Mouse (Mus musculus) neural tube, embryonic 13.5 days (tissue): ENCODE results near the gene Prkag1. TPM values are rescaled to one million over a fixed set of nuclear protein-coding genes. Genes with fewer than 3 reads are reported as not detected.

Experiments used
- ATAC-seq: fragments of 200-750 bp; cut with Nextera tagmentation; 2 replicates; pipeline ENCODE4 v1.8.0; 2017; ENCODE audit warnings: low read depth, mild to moderate bottlenecking, moderate TSS enrichment, moderate library complexity
- H3K27ac ChIP-seq: fragments of 300-500 bp; sonication (generic); replicated peaks from 2 replicates; pipeline ENCODE4 v1.5.1; 2015; ENCODE audit warnings: moderate library complexity, mild to moderate bottlenecking, inconsistent platforms
- H3K27me3 ChIP-seq: fragments of 300-500 bp; sonication (generic); 2 replicates; pipeline ENCODE4 v1.6.1; 2015; ENCODE audit warnings: mild to moderate bottlenecking, inconsistent platforms
- H3K36me3 ChIP-seq: fragments of 300-500 bp; sonication (generic); 2 replicates; pipeline ENCODE4 v1.6.1; 2015; ENCODE audit warnings: mild to moderate bottlenecking, inconsistent platforms
- H3K4me1 ChIP-seq: fragments of 300-500 bp; sonication (generic); replicated peaks from 2 replicates; pipeline ENCODE4 v1.6.1; 2015; ENCODE audit warnings: inconsistent platforms
- H3K4me2 ChIP-seq: fragments of 300-500 bp; sonication (generic); 2 replicates; pipeline ENCODE4 v1.6.1; 2015; ENCODE audit warnings: inconsistent platforms, mild to moderate bottlenecking, moderate library complexity
- H3K4me3 ChIP-seq: fragments of 300-500 bp; sonication (generic); 2 replicates; pipeline ENCODE4 v1.5.1; 2015; ENCODE audit warnings: mild to moderate bottlenecking, inconsistent platforms
- H3K9ac ChIP-seq: fragments of 300-500 bp; sonication (generic); 2 replicates; pipeline ENCODE4 v1.6.1; 2015; ENCODE audit warnings: moderate library complexity, mild to moderate bottlenecking, inconsistent platforms
- H3K9me3 ChIP-seq: fragments of 300-500 bp; sonication (generic); 2 replicates; pipeline ENCODE4 v1.6.1; 2016; ENCODE audit warnings: inconsistent platforms
- WGBS: fragments of 180-500 bp; shearing (Covaris S2); methylation state at CpG from one replicate; pipeline ENCODE4 v1.1.7; 2015; 5-methylcytosine and 5-hydroxymethylcytosine counted together
- polyA plus RNA-seq: library from polyadenylated mRNA; unstranded; fragments of >200 nt; fragmentation: Nextera tagmentation; extraction: Ambion mirVana; gene quantifications from 2 replicates; pipeline ENCODE4 v1.2.1, GENCODE M21; 2015

Prkag1 gene
- polyA plus RNA-seq, 1 experiment from 2014 or later: 71.8 TPM

DNA sequence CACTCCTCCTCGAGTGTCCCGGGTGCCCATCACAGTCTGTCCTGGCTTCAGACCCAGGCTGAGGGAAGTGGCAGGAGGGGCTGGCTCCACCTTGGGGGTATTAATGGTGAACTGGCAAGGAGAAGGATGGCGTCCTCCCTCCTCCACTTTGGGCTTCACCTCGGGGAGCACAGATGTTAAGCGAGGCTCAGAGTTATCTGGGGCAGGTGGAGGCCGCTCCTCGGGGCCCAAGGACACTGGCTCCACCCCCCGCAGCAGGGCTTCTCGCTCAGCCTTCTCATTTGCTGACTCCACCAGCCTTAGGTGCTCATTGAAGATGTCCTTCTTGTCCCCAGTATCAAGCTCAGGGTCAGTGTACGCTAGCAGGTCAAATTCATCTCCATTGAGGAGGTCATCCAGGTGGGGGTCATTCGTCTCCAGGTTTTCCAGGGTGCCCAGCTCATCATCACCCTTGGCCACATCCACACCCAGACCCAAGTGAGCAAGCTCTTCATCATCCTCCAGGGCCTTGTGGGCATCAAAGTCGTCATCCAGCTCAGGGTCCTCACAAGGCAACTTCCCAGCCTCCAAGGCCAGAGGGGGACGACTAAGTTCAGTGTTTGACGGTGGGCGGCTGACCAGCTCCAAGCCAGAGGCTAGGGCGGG, 18.8 kb upstream of the Prkag1 start:
- Histone ChIP-seq H3K36me3 (peaks cover 100% of the 10 kb centered on the region), H3K27me3 (no peaks in the 10 kb centered on the region), H3K9me3 (no peaks in the 10 kb centered on the region), H3K9ac (no peak overlapping the region), H3K4me2 (no peak overlapping the region), H3K4me1 (no peaks in the 10 kb centered on the region), H3K27ac (no peak overlapping the region), H3K4me3 (no peak overlapping the region)
- WGBS: 92% methylated on average over 16 of the region's 16 CpGs
- no peak for ATAC-seq

DNA sequence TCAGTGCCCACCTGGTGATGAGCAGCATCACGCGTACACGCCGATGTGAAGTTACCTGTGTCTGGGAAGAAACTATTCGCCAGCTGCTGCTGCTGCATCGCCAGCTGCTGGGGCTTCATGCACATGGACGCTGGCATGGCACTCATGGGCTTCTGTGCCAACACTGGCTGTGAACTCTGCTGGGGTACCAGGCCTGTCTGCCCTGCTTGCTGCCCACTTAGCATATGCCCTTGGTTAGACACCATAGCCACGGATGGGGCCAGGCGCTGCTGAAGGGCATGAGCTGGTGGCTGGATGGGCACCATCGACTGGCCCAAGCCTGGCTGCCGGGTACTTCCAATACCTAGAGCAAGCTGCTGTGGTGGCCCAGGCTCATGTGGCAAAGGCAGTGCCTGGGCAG, 17.8 kb upstream of the Prkag1 start:
- no peak overlapping the region for H3K4me3 ChIP-seq
- H3K4me1 ChIP-seq: no peaks in the 10 kb centered on the region
- H3K9ac ChIP-seq: no peak overlapping the region
- 96% methylated on average over 11 of the region's 11 CpGs for WGBS
- H3K27ac ChIP-seq: no peak overlapping the region
- H3K9me3 ChIP-seq: no peaks in the 10 kb centered on the region
- H3K4me2 ChIP-seq: no peak overlapping the region
- no peaks in the 10 kb centered on the region for H3K27me3 ChIP-seq
- peaks cover 100% of the 10 kb centered on the region for H3K36me3 ChIP-seq
- ATAC-seq: no peak

DNA sequence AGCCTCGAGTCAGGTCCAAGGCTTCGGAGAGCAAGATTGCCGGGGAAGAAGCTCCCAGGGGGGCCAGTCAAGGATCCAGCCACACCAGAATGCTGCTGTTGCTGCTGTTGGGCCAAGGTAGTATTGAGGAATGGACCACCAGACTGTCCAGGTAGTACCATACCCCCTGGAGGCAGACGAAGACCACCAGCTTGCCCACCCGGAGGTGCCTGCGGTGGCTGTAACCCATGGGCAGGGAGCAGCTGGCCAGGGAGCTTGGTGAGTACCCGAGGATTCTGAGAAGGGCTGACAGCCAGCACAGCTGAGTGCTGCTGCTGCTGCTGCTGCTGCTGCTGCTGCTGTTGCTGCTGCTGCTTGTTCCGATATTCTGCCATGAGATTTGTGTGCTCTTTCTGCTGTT, 14.8 kb upstream of the Prkag1 start:
- Histone ChIP-seq H3K4me2 (no peak overlapping the region), H3K36me3 (peaks cover 100% of the 10 kb centered on the region), H3K27ac (no peak overlapping the region), H3K27me3 (no peaks in the 10 kb centered on the region), H3K4me1 (no peaks in the 10 kb centered on the region), H3K9me3 (no peaks in the 10 kb centered on the region), H3K9ac (no peak overlapping the region), H3K4me3 (no peak overlapping the region)
- no peak for ATAC-seq
- 86% methylated on average over 8 of the region's 8 CpGs for WGBS

DNA sequence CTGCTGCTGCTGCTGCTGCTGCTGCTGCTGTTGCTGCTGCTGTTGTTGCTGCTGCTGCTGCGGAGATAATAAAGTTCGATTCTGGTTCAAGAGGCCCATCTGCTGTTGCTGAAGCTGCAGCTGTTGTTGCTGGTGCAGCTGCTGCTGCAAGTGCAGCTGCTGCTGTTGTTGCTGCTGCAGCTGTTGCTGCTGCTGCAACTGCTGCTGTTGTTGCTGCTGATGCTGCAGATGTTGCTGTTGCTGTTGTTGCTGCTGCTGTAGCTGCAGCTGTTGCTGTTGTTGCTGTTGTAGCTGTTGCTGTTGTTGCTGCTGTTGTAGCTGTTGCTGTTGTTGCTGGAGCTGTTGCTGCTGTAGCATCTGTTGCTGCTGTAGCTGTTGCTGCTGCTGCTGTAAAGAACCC, 13.8 kb upstream of the Prkag1 start:
- H3K27ac ChIP-seq: no peak overlapping the region
- no peak for ATAC-seq
- 98% methylated on average over 2 of the region's 2 CpGs for WGBS
- H3K4me3 ChIP-seq: no peak overlapping the region
- no peak overlapping the region for H3K4me2 ChIP-seq
- no peak overlapping the region for H3K9ac ChIP-seq
- H3K9me3 ChIP-seq: no peaks in the 10 kb centered on the region
- H3K4me1 ChIP-seq: no peaks in the 10 kb centered on the region
- H3K36me3 ChIP-seq: peaks cover 100% of the 10 kb centered on the region
- H3K27me3 ChIP-seq: no peaks in the 10 kb centered on the region

DNA sequence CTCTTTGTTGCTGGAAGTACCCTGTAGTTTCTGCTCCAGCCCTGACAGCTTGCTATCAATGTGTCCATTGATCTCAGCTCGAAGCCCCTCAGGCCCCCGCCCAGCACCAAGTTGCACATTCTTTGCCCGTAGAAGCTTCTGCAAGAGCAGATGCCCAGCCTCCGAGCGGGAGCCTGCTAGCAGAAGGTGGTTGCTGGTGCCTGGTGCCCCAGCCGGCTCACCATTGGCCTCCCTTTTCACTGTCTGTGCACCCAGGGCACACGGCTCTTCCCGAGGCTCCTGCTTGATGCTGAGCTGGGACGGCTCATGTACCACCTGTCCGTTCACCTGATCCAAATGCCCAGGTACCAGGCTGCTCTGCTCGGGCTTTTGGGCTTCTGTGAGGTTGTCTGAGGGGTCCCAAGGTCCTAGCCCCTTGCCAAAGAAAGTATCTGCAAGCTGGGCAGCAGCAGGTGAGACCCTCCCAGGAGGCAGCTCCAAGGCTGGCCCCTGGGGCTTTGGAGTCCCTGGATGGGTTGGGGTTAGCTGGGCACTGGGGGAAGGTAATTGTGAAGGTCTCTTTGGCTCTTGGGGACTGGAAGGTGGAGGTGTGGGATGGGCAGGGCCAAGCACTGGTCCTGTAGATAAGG, 12.4 kb upstream of the Prkag1 start:
- no peak for ATAC-seq
- Histone ChIP-seq H3K9me3 (no peaks in the 10 kb centered on the region), H3K27ac (no peak overlapping the region), H3K4me1 (no peaks in the 10 kb centered on the region), H3K4me2 (no peak overlapping the region), H3K27me3 (no peaks in the 10 kb centered on the region), H3K36me3 (peaks cover 100% of the 10 kb centered on the region), H3K9ac (no peak overlapping the region), H3K4me3 (no peak overlapping the region)
- WGBS: 92% methylated on average over 11 of the region's 11 CpGs

DNA sequence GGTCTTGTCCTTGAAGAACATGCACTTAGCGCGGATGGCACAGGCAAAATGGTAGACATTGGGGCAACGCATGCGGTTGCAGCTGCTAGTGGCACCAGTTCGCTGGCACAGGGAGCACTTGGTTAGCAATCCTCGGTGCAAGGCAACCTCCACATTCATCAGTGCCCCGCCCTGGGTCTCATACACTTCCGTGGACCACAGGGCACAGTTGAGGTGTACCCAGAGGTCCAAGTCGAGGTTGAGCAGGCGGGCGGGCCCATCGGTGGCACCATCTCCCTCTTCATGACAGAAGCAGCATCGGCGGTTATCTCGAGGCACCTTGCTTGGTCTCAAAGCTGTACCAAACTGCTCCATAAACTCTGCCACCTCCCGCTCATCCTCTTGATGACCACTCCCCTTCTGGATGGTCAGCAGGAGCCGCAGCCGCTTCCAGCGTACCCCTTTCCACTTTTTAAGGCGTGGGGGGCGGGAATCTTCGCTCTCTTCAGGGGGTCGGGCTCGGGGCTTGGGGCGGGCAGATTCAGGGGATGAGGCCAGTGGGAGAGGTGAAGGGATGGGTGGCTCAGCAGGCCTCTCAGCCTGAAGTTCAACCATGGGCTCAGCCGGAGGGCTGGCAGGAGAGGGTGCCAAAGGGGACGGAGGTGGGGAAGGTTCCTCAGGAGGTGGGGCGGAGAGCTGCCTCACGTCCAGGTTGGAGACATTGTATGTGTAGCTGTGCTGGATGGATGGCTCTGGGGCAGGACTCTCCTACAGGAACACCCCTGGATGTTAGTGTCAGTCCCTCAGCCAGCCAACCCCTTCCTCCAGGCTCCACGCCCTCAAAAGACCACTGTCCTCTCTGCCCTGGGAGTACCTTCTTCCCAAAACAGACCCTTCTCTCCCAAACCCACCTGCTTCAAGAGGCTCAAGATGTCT, 8.6 kb upstream of the Prkag1 start:
- no peaks in the 10 kb centered on the region for H3K9me3 ChIP-seq
- H3K4me1 ChIP-seq: no peaks in the 10 kb centered on the region
- H3K9ac ChIP-seq: no peak overlapping the region
- peaks cover 100% of the 10 kb centered on the region for H3K36me3 ChIP-seq
- no peak overlapping the region for H3K27ac ChIP-seq
- no peaks in the 10 kb centered on the region for H3K27me3 ChIP-seq
- H3K4me2 ChIP-seq: no peak overlapping the region
- 95% methylated on average over 30 of the region's 30 CpGs for WGBS
- no peak overlapping the region for H3K4me3 ChIP-seq
- ATAC-seq: no peak

DNA sequence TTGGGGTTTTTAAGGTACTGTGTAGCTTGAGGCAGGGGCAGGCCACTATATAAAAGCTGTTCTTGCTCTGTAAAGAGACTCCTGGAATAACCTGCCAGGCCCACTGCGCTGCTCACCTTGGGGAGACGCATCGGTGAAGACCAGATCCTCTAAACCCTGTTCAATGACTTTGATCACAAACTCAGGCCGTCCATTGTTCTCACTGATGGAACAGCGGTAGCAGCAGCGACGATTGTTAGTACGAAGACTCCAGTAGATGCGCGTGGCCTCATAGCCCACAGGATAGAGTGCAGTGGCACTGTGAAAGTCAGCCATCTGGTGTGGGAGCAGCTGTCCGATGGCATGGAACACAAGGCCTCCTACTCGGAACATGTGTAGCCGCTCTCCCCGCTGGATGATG, 7.8 kb upstream of the Prkag1 start:
- Histone ChIP-seq H3K27ac (no peak overlapping the region), H3K4me3 (no peak overlapping the region), H3K9ac (no peak overlapping the region), H3K9me3 (no peaks in the 10 kb centered on the region), H3K36me3 (peaks cover 100% of the 10 kb centered on the region), H3K4me1 (no peaks in the 10 kb centered on the region), H3K4me2 (no peak overlapping the region), H3K27me3 (no peaks in the 10 kb centered on the region)
- ATAC-seq: no peak
- WGBS: 93% methylated on average over 14 of the region's 14 CpGs

DNA sequence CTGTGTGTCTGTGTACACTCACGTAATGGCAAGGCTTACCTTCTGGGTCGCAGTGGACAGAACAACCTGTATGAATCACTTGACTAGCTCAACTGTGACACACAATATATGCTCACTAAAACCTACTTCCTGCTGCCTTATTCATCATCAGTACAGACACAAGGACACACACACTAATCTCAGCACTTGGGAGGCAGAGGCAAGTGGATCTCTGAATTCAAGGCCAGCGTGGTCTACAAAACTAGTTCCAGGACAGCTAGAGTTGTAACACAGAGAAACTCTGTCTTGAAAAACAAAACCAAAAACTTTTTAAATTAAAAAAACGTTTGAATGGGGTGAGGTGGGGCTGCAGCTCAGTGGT, 6.4 kb upstream of the Prkag1 start:
- peaks cover 99% of the 10 kb centered on the region for H3K36me3 ChIP-seq
- WGBS: 78% methylated on average over 4 of the region's 4 CpGs
- no peaks in the 10 kb centered on the region for H3K27me3 ChIP-seq
- H3K9me3 ChIP-seq: no peaks in the 10 kb centered on the region
- no peak overlapping the region for H3K4me3 ChIP-seq
- no peak overlapping the region for H3K4me2 ChIP-seq
- no peaks in the 10 kb centered on the region for H3K4me1 ChIP-seq
- no peak for ATAC-seq
- no peak overlapping the region for H3K27ac ChIP-seq
- no peak overlapping the region for H3K9ac ChIP-seq

DNA sequence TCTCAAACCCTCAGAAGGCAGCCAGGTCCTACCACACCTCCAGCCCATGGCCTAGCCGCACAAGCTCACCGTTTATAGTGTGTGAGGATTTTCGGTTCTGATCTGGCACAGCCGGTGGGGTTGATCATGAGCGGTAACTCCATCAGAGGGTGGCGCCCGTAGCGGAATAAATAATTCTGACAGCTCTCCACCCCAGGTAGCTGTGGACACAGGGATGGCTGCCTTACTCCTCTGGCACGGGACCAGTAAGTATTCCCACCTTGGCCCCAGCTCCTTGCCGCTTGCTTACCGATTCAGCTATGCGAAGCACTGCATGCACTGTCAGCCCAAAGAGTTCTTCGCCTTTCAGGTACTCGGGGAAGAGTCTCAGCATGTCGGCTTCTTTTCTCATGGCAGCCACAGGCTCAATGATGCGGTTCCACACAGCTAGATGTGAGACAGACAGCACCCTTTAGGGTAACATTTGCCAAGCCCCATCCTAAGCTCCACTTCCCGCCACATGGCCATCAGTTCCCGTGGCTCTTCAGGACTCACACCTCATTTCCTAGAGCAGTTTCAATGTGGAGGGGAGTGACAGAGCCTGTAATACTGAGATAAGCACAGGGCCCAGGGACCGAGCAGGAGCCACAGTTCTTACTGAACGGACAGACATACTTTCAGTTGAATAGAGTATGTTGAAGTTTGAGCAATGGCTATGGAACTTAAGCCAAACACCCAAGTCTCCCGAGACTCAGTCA, 5.9 kb upstream of the Prkag1 start:
- Histone ChIP-seq H3K4me1 (peaks cover under 1% of the 10 kb centered on the region), H3K4me3 (no peak overlapping the region), H3K36me3 (peaks cover 96% of the 10 kb centered on the region), H3K9ac (no peak overlapping the region), H3K9me3 (no peaks in the 10 kb centered on the region), H3K27me3 (no peaks in the 10 kb centered on the region), H3K4me2 (no peak overlapping the region), H3K27ac (no peak overlapping the region)
- 93% methylated on average over 21 of the region's 21 CpGs for whole genome bisulfite sequencing
- ATAC-seq: no peak

DNA sequence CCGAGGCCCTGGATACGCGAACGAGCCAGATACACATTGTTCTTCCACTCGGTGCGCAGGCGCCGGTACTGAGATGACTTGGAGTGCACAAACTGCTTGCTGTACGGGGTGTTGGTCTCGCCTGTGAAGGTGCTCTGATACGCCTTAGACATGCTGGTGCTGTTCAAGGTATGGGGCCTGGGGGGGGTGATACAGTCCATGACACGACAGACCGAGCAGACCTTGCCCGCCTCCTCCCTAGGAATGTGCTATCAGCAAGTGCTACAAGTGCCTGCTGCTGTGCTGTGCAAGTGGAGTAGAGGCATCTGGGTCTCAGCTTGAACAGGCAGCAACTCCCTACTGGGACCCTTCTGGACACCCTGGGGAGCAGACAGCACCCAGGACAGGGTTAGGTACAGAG, 4.0 kb upstream of the Prkag1 start:
- no peak overlapping the region for H3K4me2 ChIP-seq
- WGBS: 93% methylated on average over 14 of the region's 14 CpGs
- peaks cover 77% of the 10 kb centered on the region for H3K36me3 ChIP-seq
- no peaks in the 10 kb centered on the region for H3K27me3 ChIP-seq
- no peak overlapping the region for H3K9ac ChIP-seq
- H3K4me1 ChIP-seq: peaks cover 7% of the 10 kb centered on the region
- H3K9me3 ChIP-seq: no peaks in the 10 kb centered on the region
- no peak overlapping the region for H3K27ac ChIP-seq
- ATAC-seq: no peak
- no peak overlapping the region for H3K4me3 ChIP-seq

DNA sequence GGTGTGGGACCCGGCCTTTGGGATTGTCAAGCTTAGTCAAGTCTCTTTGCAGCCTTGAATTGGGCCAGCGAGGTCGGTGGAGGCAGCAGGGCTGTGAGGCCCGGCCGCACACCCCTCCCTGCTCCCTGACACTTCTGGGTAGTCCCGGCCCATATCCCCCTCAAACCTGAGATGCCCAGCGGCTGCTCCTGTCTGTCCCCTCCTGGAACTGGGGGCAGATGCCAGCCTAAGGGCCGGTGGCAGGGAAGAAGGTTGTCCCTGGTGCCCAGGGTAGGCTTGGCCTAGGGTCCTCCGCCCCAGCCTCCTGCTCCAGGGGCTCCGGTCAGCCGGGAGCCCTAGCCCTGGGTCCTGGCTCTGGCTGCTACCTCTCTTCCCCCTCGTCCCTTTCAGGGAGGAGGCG, 2.7 kb upstream of the Prkag1 start:
- Histone ChIP-seq H3K4me3 (no peak overlapping the region), H3K4me1 (peaks cover 19% of the 10 kb centered on the region), H3K27me3 (no peaks in the 10 kb centered on the region), H3K9ac (no peak overlapping the region), H3K4me2 (no peak overlapping the region), H3K36me3 (peaks cover 64% of the 10 kb centered on the region), H3K27ac (no peak overlapping the region), H3K9me3 (no peaks in the 10 kb centered on the region)
- WGBS: 88% methylated on average over 13 of the region's 13 CpGs
- no peak for ATAC-seq

DNA sequence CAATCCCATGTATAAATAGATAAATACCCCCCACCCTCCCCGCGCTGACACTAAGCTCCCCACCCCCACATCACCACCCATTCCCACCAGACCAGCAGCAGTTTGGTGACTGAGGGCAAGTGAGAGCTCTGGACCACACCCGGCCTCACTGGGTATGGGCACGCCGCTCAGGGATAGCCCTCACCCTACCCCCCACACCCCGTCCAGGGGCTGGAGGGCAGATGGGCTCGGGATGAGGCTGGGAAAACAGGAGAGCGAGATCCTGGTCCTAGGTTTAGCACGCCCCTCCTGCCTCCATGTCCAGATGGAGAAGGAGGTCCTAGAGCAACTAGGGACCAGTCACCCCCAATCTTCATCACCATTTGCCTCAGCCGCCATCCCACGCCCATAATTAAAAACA, 2.0 kb upstream of the Prkag1 start:
- H3K27ac ChIP-seq: no peak overlapping the region
- no peak overlapping the region for H3K4me3 ChIP-seq
- no peak overlapping the region for H3K9ac ChIP-seq
- WGBS: 91% methylated on average over 11 of the region's 11 CpGs
- no peaks in the 10 kb centered on the region for H3K9me3 ChIP-seq
- H3K4me2 ChIP-seq: no peak overlapping the region
- H3K27me3 ChIP-seq: no peaks in the 10 kb centered on the region
- peaks cover 57% of the 10 kb centered on the region for H3K36me3 ChIP-seq
- ATAC-seq: no peak
- H3K4me1 ChIP-seq: peaks cover 21% of the 10 kb centered on the region
